Mouse (Mus musculus): ENCODE measurements around the gene Irf2bpl. TPM values are rescaled to one million over a fixed set of nuclear protein-coding genes. Genes with fewer than 3 reads are reported as not detected.

Irf2bpl gene
- total RNA-seq, 2 experiments from 2014 or later: 21.5 to 28.2 TPM

DNA sequence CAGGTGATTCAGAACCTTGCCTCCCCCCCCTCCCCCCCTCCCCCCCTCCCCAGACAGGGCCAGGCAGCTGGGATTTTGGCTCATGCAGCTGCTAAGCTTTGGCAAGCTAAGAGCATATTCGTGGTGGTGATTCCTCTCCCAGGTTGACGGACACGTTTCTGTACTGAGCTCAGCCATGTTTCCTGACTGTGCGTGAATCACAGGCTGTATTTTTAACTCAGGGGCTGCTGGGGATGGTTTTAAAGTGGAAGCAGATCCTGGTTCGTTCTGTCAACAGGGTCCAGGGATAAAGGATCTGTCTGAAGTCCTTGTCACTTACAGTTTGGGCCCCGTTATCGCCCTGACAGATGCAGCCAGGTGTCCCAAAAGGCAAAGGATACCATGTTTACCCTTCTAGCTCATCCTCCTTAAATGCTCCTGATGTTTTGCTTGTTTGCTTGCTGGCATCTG, 11.9 kb upstream of the Irf2bpl start:
- H3K27ac ChIP-seq: peak overlapping the region; percentile 100
- no peak for TF ChIP-seq CTCF (IDR thresholded peaks at IDR 0.05)
- peak; percentile 64 for DNase-seq
- H3K4me3 ChIP-seq: peak overlapping the region; percentile 52
- intact Hi-C loops (cut with DNase I): no loop called here

DNA sequence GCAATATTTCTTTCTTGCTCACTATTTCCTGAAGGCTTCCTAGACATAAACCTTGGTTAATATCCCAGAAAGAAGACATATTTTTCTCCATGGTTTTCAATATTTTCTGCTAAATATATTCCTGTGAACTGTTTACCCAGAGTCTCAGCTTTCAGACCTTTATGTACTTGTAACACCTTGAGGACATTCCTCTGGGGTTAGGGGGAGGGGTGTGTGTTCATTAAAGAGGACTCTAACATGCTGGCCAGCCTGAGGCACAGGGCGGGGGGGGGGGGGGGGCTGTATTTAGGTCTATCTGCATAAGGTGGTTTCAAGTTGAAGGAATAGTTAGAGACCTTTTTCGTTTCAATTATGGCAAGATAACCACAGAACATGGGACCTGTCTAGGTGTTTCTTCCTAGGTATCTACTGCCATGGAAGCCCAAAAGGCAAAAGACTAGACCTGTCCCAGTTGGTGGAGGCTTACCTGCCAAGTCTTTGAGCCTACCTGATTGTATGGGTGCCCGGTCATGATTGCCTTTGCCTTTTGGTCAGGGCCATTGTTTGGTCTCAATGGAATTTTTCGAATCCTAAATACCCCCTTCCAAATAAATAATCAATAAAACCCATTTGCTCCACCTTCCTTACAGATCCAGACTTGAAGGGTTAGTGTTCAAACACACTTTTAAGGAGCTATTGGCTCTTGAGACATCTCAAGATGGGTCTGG, 11.3 kb upstream of the Irf2bpl start:
- Histone ChIP-seq H3K27ac (peak overlapping the region; percentile 100), H3K4me3 (peak overlapping the region; percentile 87)

DNA sequence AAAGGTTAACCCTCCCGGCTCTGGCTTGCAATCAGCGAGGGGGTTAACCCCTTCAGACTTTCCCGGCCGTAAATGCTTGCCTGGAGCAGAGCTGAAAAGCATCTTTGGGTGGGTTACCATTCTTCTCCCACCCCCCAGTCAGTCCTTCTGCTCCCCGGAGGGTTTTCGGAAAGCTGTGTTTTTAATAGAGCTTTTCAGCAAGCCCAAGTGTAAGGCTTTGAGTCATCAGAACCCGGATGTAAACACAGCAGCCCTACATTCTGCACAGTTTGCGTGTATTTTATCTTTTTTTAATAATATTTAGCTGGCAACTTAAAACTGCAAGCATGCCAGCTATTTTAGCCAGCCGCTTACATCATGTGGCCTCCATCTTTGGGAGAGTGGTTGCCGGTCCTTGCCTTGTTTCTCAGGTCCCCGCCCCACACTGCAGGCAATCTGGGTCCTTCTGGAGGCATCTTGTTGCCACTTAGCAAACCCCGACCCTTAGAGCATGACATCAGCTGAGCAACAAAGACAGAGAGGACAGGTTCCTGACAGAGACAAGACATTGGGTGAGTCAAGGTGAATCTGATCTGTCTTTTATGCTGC, 10.3 kb upstream of the Irf2bpl start:
- no peak for TF ChIP-seq CTCF (IDR thresholded peaks at IDR 0.05)
- peak overlapping the region; percentile 87 for H3K4me3 ChIP-seq
- H3K27ac ChIP-seq: peak overlapping the region; percentile 100
- intact Hi-C loops (cut with DNase I): no loop called here
- DNase-seq: peak; percentile 50

More for the DNA sequence above, 11.3 kb upstream of the Irf2bpl start:
- intact Hi-C loops (cut with DNase I): no loop called here
- no peak for DNase-seq
- no peak for TF ChIP-seq CTCF (IDR thresholded peaks at IDR 0.05)

DNA sequence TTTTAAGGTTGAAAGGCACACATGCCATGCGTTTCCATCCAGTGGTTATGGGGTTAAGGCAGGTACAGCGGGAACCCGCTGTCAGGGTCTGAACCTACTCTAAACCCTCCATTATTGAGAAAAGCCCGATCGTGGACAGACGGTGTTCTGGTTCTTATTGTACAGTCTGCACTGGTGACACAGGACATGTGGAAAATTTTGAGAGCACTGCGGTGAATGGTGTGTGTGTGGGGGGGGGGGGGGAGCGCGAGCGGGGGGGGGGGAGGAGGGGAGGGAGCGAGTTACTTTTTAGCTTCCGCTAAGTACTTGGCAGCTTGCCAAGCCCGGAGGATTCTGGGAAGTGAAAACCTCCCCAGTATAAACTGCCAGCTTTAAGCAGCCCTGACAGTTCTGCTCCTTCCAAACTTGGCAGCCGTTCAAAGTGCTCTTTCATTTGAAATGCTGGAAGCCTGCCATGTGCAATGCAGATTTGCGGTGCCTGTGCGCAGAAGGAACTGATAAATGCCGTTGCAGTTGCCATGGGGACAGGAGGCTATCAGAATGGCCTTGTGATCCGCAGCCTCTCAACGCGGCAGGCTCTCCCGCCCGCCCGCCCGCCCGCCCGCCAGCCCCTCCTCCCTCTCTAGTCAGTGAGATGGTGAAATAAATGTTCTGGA, 9.7 kb upstream of the Irf2bpl start:
- peak; percentile 97 for DNase-seq
- TF ChIP-seq CTCF (IDR thresholded peaks at IDR 0.05): no peak
- Histone ChIP-seq H3K4me3 (peak overlapping the region; percentile 87), H3K27ac (peak overlapping the region; percentile 100)
- intact Hi-C loops (cut with DNase I): no loop called here

DNA sequence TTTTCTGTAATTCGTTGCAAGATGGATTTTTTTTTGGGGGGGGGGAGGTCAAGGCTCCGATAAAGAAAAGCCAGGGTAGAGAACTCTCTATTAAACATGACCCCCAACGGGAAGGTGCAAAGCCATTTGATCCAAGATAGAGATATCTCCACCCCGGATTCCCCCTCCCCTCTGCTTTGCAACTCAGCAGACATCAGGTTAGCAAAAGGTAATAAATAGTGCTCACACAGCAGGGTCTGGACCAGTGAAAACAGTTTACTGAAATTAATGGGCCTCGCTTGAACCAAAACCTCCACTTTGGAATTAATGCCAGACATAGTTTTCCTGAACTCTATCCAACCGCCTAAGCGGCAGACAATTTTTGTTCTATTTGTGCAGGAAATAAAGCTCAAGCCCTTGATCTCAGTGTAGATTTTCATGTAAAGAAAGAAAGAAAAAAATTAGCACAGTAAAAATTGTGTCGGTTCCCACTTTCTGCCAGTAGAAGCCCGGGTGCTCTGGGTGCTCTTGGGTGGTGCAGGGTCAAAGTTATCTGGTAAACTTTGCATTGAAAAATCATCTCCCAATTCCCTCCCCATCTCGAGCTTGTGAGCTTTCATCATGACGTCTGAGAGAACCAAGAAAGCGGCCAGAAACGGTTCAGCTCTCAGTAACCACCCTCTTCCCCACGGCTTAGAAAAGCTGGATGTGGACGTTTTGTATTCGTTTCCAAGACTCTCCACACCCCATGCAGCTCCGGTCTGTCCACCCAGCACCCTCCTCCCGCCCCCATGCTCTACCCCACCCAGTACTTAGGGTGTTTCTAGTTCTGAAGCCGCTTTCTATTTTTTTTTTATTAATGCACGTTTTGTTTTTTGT, 9.0 kb upstream of the Irf2bpl start:
- intact Hi-C loops (cut with DNase I): no loop called here

DNA sequence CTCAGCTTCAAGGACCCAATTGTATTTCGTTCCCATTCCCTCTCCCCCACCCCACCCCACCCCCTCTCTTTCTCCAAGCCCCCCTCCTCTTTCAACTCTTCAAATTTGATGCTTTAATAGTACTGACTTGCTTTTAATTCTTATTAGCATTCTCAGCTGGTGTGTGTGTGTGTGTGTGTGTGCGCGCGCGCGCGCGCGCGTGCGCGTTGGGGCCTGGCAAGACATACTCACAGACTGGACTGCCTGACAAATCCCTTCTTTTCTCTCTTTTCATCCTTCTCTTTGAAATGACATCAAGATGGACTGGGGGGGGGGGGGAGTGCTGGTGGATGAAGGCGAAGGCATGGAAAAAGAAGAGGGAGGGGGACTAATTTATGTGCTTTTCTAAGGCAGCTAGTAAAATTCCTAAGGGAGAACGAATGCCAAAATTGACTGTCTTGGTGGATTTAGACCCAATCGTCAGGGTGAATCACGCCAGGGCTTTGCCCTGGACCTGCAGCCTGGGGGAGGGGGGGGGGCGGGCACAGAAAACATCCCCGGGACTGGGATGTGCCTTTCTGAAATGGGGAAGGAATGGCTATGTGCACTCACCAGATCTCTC, 8.2 kb upstream of the Irf2bpl start:
- intact Hi-C loops (cut with DNase I): no loop called here
- peak; percentile 66 for DNase-seq

More for the DNA sequence above, 9.0 kb upstream of the Irf2bpl start:
- peak overlapping the region; percentile 87 for H3K4me3 ChIP-seq
- H3K27ac ChIP-seq: peak overlapping the region; percentile 100
- no peak for TF ChIP-seq CTCF (IDR thresholded peaks at IDR 0.05)
- DNase-seq: peak; percentile 63

DNA sequence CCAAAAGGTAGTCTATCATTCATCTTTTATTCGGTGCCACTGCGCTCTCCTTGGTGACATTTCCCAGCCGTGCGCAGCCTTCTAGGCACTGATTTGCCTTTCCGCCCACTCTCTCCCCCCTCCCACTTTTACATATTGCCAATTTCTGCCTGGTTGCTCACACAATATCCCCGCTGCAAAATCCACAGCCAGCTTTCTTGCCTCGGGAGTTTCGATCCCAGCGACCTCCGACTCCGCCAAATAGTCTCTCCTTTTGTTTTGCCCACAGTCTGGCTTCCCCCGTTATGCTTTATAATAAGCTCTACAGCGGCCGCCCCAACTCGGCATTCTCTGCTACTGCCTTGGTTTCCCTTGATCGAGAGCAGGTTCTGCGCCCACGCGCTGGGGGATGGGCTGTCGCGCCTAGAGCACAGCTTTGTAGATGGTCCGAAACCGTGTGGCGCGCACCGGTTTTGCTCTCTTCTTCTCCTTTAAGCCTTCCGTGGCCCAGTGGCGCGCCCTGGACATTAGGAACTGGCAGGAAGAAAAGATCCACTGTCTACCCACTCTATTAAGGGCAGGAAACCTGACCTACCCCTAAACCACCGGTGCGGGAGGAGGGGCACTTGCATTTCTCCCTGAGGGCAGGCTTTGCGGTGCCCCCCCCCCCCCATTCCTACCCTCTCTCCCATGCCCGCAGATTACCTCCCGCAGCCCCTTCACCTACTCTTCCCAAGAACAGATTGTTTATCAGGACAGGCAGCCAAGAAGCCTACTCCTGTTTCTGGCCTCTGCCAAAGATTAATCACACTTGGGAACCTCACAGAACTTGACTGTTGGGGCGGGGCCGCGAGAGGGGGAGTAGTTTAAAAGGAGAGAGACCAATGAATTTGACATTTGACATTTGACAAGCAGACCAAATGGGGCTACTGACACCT, 7.4 kb upstream of the Irf2bpl start:
- no peak for TF ChIP-seq CTCF (IDR thresholded peaks at IDR 0.05)
- H3K27ac ChIP-seq: peak overlapping the region; percentile 100
- H3K4me3 ChIP-seq: peak overlapping the region; percentile 87
- intact Hi-C loops (cut with DNase I): no loop called here
- peak; percentile 94 for DNase-seq

More for the DNA sequence above, 8.2 kb upstream of the Irf2bpl start:
- Histone ChIP-seq H3K27ac (peak overlapping the region; percentile 100), H3K4me3 (peak overlapping the region; percentile 87)
- TF ChIP-seq CTCF (IDR thresholded peaks at IDR 0.05): no peak

DNA sequence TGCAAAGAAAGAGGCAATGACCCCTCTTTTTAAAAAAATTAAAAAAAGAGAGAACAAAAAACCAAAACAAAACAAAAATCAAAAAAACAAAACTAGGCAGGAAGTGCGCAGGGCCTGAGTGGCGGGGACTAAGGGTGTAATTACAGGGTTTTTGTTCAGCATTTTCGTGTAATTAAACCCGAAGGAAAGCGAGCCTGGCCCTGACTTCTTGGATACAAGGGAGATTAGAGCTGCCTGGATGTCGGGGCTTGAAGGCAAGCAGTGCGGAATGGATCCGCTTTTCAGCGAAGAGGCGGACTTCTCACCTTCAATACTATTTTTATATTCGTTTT, 6.8 kb upstream of the Irf2bpl start:
- peak overlapping the region; percentile 87 for H3K4me3 ChIP-seq
- peak overlapping the region; percentile 100 for H3K27ac ChIP-seq
- intact Hi-C loops (cut with DNase I): no loop called here
- no peak for DNase-seq
- no peak for TF ChIP-seq CTCF (IDR thresholded peaks at IDR 0.05)

DNA sequence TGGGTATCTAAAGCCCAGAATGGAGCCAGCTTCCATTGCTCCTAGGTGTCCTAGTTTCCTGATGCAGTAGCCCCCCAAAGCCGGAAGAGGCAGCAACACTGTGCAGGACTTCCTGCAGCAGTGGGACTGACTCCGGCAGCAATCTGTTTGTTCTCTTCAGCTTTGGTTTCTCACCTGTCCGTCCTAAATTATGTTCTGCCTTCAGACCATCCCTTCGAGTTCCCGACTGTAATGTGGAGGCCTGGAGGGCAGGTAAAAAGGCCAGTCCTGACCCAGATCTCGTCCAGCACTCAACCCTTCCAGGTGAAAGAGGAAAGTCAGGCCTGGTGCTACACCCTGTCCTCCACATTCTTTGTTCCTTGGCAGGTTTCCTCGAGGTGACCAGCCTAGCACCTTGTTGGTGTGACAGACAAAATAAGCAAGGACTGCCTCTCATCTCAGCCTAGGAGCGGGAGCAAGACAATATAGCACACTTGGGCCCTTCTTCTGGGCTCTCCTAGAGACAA, 6.3 kb upstream of the Irf2bpl start:
- intact Hi-C loops (cut with DNase I): no loop called here
- Histone ChIP-seq H3K27ac (peak overlapping the region; percentile 100), H3K4me3 (peak overlapping the region; percentile 87)
- no peak for DNase-seq
- no peak for TF ChIP-seq CTCF (IDR thresholded peaks at IDR 0.05)

DNA sequence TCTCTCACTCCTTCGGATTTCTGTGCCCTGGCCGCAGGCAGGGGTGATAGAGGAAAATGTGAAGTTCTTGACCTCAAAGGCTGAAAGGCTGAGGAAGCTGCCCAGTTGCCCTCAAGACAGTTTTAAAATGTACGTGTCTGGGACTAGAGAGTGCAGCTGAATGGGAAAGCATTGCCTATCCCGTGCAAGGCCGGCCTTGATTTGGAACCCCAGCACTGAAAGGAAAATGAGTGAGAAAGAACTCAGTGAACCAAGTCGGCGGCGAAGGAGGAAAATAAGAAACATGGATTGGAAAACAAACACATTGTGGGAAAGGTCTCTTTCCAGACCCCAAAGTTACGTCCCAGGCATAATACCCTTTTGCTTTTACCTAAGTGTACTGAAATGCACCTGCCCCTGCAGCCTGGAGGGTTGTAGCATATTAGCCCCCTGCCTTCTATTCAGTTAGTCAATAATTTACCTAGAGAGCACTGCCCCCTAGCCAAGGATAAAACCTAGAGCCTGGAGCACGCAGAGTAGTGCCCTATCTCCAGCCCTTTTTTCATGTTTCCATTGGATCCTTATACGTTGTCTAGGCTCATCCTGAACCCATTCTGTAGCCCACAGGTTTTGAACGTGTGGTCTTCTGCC, 5.6 kb upstream of the Irf2bpl start:
- intact Hi-C loops (cut with DNase I): no loop called here
- TF ChIP-seq CTCF (IDR thresholded peaks at IDR 0.05): no peak; the same call in 1 of the 2 replicates
- Histone ChIP-seq H3K27ac (peak overlapping the region; percentile 100), H3K4me3 (no peak overlapping the region; the same call in 1 of the 2 replicates)
- no peak for DNase-seq

Measured in gastrocnemius, adult 2 months (tissue).